Mouse (Mus musculus) bone marrow macrophage, adult 2 months (primary cell): ENCODE measurements at regions not wholly inside any gene's neighbourhood (a gene's known extent, or its start where the extent isn't known, plus 50 kb on each side); places are given as distances from the start of the nearest gene placed in this dataset.
"Not testable (repeated sequence)": the region's sequence is repeated elsewhere in the genome, so short reads cannot be mapped to it uniquely, and the experiment has no call there.

Experiments
- H3K27ac ChIP-seq: 2 replicates; pipeline ENCODE4 v1.5.1; 2012; ENCODE audit warnings: low read depth, low read length; ENCODE audit not compliant: insufficient read depth
- H3K4me1 ChIP-seq: 2 replicates; pipeline ENCODE4 v1.6.1; 2012; ENCODE audit warnings: low read length; ENCODE audit not compliant: control insufficient read depth, insufficient read depth
- H3K4me3 ChIP-seq: 2 replicates; pipeline ENCODE4 v1.5.1; 2012; ENCODE audit warnings: mild to moderate bottlenecking, low read length, moderate library complexity; ENCODE audit not compliant: insufficient read depth
- CTCF ChIP-seq: IDR thresholded peaks from 2 replicates; pipeline ENCODE4 v1.5.1; 2012; ENCODE audit warnings: low read depth, mild to moderate bottlenecking, low read length, moderate library complexity
- POLR2A ChIP-seq: IDR thresholded peaks from 2 replicates; pipeline ENCODE4 v1.6.1; 2012; ENCODE audit warnings: mild to moderate bottlenecking, low read depth, low read length, borderline replicate concordance

DNA sequence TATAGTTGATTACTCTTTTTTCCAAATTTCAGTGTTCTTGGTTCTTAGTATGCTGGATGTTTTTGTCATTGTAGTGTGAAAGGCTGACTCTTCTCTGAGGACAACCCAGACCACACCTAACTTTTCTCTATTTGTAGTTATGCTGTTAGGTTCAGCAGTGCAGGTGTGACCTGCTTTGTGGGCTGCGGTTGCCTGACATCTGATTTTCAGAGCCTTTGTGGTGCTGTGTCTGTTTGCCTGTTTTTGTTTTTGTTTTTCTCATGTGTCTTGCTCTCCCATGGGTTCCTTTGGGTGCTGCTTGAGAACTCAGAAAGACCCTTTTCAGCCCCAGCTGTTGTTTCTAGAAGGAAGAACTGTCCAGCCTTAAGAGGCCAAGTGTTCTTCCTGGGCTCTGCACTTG is 52.0 kb upstream of the Trpm1 start:
- TF ChIP-seq CTCF (no peak), POLR2A (no peak)
- H3K4me1 ChIP-seq, result no peaks in the 10 kb centered on the region
- no peak overlapping the region for H3K4me3 ChIP-seq
- H3K27ac ChIP-seq, result no peak overlapping the region

- TF ChIP-seq POLR2A, result no peak
- TF ChIP-seq CTCF, result no peak
- Histone ChIP-seq H3K27ac (no peak overlapping the region), H3K4me1 (no peaks in the 10 kb centered on the region), H3K4me3 (no peak overlapping the region)
Measured at GRCm38 (mm10) chr7:64099606-64100005, 54.0 kb upstream of the Trpm1 start.

GRCm38 (mm10) chr7:64090067-64090466 is 63.6 kb upstream of the Trpm1 start:
- Histone ChIP-seq H3K4me1 (peaks cover 3% of the 10 kb centered on the region; the same call in 1 of the 2 replicates), H3K27ac (no peak overlapping the region), H3K4me3 (no peak overlapping the region)
- TF ChIP-seq CTCF, result no peak

- TF ChIP-seq POLR2A, result no peak
- TF ChIP-seq CTCF, result no peak
- Histone ChIP-seq H3K27ac (no peak overlapping the region), H3K4me3 (no peak overlapping the region), H3K4me1 (peaks cover 2% of the 10 kb centered on the region; the same call in 1 of the 2 replicates)
Measured at GRCm38 (mm10) chr7:64089034-64089433, 64.6 kb upstream of the Trpm1 start.

DNA sequence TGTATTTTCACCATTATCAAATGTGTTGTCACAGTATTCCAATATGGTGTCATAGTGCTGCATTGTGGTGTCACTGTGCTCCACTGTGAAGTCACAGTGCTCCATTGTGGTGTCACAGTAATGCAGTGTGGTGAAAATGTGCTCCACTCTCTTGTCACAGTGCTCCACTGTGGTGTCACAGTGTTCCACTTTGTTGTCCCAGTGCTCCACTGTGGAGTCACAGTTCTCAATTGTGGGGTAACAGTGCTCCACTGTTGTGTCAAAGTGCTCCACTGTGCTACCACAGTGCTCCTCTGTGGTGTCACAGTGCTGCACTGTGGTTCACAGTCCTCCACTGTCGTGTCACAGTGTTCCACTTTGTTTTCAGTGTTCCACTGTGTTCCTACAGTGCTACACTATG is 69.7 kb upstream of the Trpm1 start:
- H3K27ac ChIP-seq, H3K4me3 ChIP-seq, H3K4me1 ChIP-seq: not testable (repeated sequence)

DNA sequence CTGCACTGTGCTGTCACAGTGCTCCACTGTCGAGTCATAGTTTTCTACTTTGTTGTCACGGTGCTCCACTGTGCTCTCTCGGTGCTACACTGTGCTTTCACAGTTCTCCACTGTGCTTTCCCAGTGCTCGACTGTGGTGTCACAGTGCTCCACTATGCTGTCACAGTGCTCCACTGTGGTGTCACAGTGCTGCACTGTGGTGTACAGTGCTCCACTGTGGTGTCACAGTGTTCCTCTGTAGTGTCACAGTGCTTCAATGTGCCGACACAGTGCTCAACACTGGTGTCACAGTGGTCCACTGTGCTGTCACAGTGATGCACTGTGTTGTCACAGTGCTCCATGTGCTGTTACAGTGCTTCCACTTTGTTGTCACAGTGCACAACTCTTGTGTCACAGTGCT is 71.0 kb upstream of the Trpm1 start:
- Histone ChIP-seq H3K4me1 (no peaks in the 10 kb centered on the region), H3K4me3 (no peak overlapping the region), H3K27ac (no peak overlapping the region)
- TF ChIP-seq CTCF (no peak), POLR2A (no peak)

GRCm38 (mm10) chr7:64082201-64082600 is 71.4 kb upstream of the Trpm1 start:
- no peaks in the 10 kb centered on the region for H3K4me1 ChIP-seq
- H3K27ac ChIP-seq, result no peak overlapping the region
- no peak overlapping the region for H3K4me3 ChIP-seq
- TF ChIP-seq CTCF (no peak), POLR2A (no peak)

DNA sequence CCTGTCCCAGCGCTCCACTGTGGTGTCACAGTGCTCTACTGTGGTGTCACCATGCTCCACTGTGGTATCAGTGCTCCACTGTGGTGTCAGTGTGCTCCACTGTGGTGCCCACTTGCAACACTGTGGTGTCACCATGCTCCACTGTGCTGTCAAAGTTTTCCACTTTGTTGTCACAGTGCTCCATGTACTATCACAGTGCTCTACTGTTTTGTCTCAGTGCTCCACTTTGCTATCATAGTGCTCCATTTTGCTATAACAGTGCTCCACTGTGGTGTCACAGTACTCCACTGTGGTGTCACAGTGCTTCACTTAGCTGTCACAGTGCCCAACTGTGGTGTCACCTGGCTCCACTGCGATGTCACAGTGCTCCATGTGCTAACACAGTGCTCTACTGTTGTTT is 72.0 kb upstream of the Trpm1 start:
- H3K27ac ChIP-seq, result no peak overlapping the region
- no peak for TF ChIP-seq POLR2A
- TF ChIP-seq CTCF, result no peak
- no peaks in the 10 kb centered on the region for H3K4me1 ChIP-seq
- H3K4me3 ChIP-seq, result no peak overlapping the region

- H3K4me1 ChIP-seq, result no peaks in the 10 kb centered on the region
Measured at GRCm38 (mm10) chr7:64081019-64081418, 72.6 kb upstream of the Trpm1 start.

GRCm38 (mm10) chr7:64079301-64079700 is 74.3 kb upstream of the Trpm1 start:
- no peak for TF ChIP-seq CTCF
- TF ChIP-seq POLR2A, result no peak
- no peak overlapping the region for H3K27ac ChIP-seq
- H3K4me1 ChIP-seq, result no peaks in the 10 kb centered on the region
- H3K4me3 ChIP-seq, result no peak overlapping the region

More at GRCm38 (mm10) chr7:64081019-64081418, 72.6 kb upstream of the Trpm1 start:
- no peak overlapping the region for H3K4me3 ChIP-seq
- H3K27ac ChIP-seq, result no peak overlapping the region
- TF ChIP-seq CTCF (no peak), POLR2A (no peak)

DNA sequence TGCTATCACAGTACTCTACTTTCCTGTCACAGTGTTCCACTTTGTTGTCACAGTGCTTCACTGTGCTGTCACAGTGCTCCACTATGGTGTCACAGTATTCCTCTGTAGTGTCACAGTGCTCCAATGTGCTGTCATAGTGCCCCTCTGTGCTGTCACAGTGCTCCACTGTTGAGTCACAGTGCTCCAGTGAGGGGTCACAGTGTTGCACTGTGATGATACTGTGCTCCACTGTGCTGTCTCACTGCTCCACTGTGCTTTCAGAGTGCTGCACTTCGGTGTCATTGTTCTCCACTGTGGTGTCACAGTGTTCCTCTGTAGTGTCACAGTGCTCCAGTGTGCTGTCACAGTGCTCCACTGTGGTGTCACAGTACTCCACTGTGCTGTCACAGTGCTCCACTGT is 75.0 kb upstream of the Trpm1 start:
- Histone ChIP-seq H3K27ac (no peak overlapping the region), H3K4me1 (no peaks in the 10 kb centered on the region), H3K4me3 (no peak overlapping the region)
- no peak for TF ChIP-seq POLR2A
- no peak for TF ChIP-seq CTCF

DNA sequence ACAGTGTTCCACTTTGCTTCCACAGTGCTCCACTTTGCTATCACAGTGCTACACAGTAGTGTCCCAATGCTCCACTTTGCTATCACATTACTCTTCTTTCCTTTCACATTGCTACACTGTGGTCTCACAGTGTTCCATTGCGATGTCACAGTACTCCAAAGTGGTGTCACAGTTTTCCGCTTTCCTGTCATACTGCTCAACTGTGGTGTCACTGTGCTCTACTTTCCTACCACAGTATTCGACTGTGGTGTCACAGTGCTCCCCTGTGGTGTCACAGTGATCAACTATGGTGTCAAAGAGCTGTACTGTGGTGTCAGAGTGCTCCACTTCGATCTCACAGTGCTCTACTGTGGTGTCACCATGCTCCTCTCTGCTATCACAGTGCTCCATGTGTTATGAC is 76.1 kb upstream of the Trpm1 start:
- Histone ChIP-seq H3K4me3 (no peak overlapping the region), H3K4me1 (no peaks in the 10 kb centered on the region), H3K27ac (no peak overlapping the region)
- no peak for TF ChIP-seq CTCF
- TF ChIP-seq POLR2A, result no peak
